Mouse (Mus musculus): Measurements from ENCODE around the gene Sh3d19. TPM values are rescaled to one million over a fixed set of nuclear protein-coding genes. Genes with fewer than 3 reads are reported as not detected.

Sh3d19 gene
- 31.8 and 33.0 TPM in 2 replicates for polyA plus RNA-seq (2015; fragmentation: Nextera tagmentation; extraction: Ambion mirVana)

DNA sequence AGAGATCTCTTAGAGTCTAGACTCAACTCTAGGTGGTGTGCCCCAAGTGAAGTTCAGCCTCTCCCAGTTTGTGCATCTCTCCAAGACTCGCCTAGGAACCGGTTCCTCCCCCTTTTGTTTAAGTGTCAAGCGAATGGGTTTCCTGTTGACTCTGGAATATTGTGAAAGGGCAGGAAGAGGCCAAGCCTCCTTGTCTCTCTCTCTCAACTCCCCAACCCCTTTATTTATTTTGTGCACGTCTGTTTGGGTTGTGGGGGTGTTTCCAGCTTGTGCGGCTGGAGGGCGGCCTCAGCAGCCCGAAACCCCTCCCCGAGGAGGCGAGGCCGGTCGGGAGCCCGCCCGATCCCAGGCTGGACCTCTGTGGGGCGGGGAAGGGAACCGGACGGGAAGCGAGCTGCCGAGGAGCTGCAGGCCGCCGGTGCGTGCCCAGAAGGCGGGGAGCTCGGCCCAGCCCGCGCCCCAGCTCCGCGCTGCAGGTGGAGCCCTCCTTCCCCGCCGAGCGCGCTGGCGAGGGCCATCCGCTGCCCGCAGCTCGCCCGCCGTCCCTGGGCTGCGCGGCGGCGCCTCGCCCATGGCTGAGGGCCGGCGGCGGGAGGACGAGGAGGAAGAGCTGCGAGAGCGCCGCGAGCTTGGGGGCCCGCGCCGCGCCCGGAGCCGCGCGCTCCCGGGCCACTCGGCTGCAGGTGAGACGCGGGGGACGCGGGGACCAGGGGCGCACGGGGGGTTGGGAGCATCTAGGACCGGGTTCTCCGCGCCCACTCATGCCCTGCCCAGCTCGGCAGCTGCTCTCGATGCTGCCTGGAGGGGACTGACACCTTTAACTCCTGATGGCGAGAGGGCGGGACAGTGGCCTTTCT lies at the start of gene Sh3d19:
Sh3d19 (plus strand) TSS at position 368 of the 857 bp plus-strand sequence.
- ATAC-seq (ENCODE audit: borderline replicate concordance, extremely low read depth, low FRiP score, low TSS enrichment), result peak; percentile 97

DNA sequence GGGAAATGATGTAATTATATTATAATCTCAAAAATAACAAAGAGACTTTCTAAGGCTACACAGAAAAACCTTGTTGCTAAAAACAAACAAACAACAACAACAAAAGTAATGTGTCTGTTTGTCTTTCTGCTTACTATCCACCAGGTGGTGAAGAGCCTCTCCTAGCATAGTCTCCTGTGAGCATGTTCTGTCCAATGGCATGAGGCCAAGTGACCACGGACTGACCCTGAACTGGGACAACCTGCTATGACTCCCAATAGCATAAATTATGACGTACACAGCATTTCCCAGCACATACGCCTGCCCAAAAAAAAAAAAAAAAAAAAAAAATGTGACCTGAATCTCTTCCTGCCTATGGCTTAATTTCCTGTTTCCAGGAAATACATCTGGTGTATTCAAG lies 48.6 kb upstream of the Sh3d19 start:
- no peak overlapping the region for H3K27ac ChIP-seq
- no peak overlapping the region for H3K4me3 ChIP-seq
- no peaks in the 10 kb centered on the region for H3K36me3 ChIP-seq
- H3K4me1 ChIP-seq, result no peaks in the 10 kb centered on the region
- no peak for ATAC-seq (ENCODE audit: borderline replicate concordance, extremely low read depth, low FRiP score, low TSS enrichment)
- 64% methylated on average over 3 of the region's 3 CpGs for WGBS
- no peak overlapping the region for H3K9ac ChIP-seq
- H3K27me3 ChIP-seq, result no peaks in the 10 kb centered on the region
- H3K9me3 ChIP-seq, result no peaks in the 10 kb centered on the region
- no peak overlapping the region for H3K4me2 ChIP-seq

More for the DNA sequence above, at the start of gene Sh3d19:
- Histone ChIP-seq H3K27me3 (no peaks in the 10 kb centered on the region), H3K4me3 (peak within 1 kb of the TSS; percentile 85), H3K9ac (peak within 1 kb of the TSS; percentile 86), H3K36me3 (no peaks in the 10 kb centered on the region), H3K9me3 (no peaks in the 10 kb centered on the region), H3K4me1 (peaks cover 43% of the 10 kb centered on the region), H3K27ac (peak within 1 kb of the TSS; percentile 89), H3K4me2 (peak within 1 kb of the TSS; percentile 78)
- WGBS, result under 1% methylated on average over 56 of the region's 73 CpGs

DNA sequence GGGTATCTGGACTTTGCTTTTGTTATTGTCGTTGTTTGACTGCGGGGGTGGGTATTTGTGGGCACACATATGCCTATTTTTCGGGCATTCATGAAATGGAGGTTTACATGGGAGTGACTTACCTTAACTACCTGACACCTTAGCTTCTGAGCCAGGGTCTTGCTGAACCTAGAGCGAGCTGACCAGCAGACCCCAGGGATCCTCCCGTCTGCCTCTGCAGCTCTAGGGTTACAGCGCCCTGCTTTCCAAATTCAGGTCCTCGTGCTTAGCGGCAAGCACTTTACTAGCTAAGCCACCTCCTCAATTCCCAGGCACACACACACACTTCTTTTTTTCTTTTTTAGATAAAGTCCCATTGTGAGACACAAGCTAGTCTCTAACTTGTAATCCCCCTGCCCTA lies 47.6 kb upstream of the Sh3d19 start:
- H3K27ac ChIP-seq, result no peak overlapping the region
- no peak overlapping the region for H3K4me3 ChIP-seq
- H3K36me3 ChIP-seq, result no peaks in the 10 kb centered on the region
- H3K9ac ChIP-seq, result no peak overlapping the region
- WGBS, result 78% methylated on average over 8 of the region's 8 CpGs
- H3K4me2 ChIP-seq, result no peak overlapping the region
- no peaks in the 10 kb centered on the region for H3K9me3 ChIP-seq
- H3K27me3 ChIP-seq, result no peaks in the 10 kb centered on the region
- H3K4me1 ChIP-seq, result no peaks in the 10 kb centered on the region
- ATAC-seq (ENCODE audit: borderline replicate concordance, extremely low read depth, low FRiP score, low TSS enrichment), result no peak

DNA sequence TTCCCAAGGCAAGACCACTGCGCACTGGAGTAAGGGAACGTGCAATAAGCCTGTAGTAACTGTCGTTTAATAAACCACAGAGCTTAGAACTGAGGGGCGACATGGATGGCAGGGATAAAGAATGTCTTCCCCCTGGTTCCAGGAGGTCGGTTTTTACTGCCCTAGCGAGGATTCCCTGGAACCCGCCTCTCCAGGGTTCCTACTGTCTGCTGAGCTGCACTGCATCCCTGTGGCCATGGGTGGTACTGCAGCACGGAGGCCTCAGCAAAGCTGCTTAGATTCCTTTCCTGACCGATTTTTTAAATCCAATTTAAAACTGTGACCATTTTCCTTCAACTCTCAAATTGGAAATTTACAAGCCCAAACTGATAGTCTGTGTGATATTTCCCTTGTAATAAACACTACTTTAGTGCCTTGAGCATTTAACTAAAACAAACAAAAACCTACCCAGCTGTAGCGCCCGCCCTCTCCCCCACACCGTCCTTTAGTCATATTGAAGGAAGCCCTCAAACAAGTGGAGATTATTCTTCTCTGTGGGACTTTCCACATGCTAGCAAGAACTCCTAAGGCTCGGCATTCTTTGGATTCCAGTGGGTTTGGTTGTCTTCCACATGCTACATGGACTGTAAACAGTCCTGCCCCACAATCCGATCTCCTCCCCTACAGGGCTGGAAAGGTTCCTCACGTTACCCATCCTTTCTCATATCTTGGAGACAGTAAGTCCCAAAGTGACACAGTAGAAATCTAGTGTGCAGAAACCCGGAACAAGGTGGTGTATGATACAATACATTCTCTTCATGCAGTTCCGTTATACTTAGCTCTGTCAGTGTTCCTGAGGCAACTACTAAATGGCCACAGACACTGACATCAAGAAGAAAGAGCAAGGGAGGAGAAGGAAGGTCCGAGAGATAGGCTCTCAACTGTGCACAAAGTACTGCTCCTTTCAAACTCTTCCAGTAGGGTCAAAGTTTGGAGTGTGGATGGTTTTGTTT lies 46.7 kb upstream of the Sh3d19 start:
- no peak for ATAC-seq (ENCODE audit: borderline replicate concordance, extremely low read depth, low FRiP score, low TSS enrichment)
- 38% methylated on average over 18 of the region's 18 CpGs for WGBS
- no peak overlapping the region for H3K9ac ChIP-seq
- H3K36me3 ChIP-seq, result no peaks in the 10 kb centered on the region
- H3K9me3 ChIP-seq, result no peaks in the 10 kb centered on the region
- peak overlapping the region; percentile 18; the same call in 1 of the 2 replicates for H3K4me2 ChIP-seq
- H3K4me3 ChIP-seq, result no peak overlapping the region
- no peak overlapping the region for H3K27ac ChIP-seq
- no peaks in the 10 kb centered on the region for H3K4me1 ChIP-seq
- H3K27me3 ChIP-seq, result no peaks in the 10 kb centered on the region

DNA sequence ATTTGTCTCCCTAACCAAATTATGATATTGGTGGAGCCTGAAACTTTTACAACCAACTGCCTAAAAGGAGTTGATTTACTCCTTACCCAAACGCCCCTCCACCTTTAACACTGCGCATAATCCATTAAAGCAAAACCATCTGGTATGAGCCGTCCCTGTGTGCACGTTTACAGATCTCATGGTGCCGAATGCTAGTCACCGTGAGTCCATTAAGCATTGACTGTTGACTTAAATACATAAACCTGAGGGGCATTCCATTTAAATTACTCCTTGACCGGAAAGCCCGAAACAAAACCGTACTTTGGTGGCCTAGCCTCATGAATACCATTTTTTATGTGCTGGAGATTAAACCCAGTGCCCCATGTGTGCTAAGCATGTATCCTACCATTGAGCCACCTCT lies 43.6 kb upstream of the Sh3d19 start:
- H3K36me3 ChIP-seq, result no peaks in the 10 kb centered on the region
- no peaks in the 10 kb centered on the region for H3K9me3 ChIP-seq
- no peak overlapping the region for H3K4me2 ChIP-seq
- ATAC-seq (ENCODE audit: borderline replicate concordance, extremely low read depth, low FRiP score, low TSS enrichment), result no peak
- WGBS, result 73% methylated on average over 9 of the region's 9 CpGs
- no peak overlapping the region for H3K4me3 ChIP-seq
- H3K27me3 ChIP-seq, result no peaks in the 10 kb centered on the region
- no peaks in the 10 kb centered on the region for H3K4me1 ChIP-seq
- H3K27ac ChIP-seq, result no peak overlapping the region
- H3K9ac ChIP-seq, result no peak overlapping the region

DNA sequence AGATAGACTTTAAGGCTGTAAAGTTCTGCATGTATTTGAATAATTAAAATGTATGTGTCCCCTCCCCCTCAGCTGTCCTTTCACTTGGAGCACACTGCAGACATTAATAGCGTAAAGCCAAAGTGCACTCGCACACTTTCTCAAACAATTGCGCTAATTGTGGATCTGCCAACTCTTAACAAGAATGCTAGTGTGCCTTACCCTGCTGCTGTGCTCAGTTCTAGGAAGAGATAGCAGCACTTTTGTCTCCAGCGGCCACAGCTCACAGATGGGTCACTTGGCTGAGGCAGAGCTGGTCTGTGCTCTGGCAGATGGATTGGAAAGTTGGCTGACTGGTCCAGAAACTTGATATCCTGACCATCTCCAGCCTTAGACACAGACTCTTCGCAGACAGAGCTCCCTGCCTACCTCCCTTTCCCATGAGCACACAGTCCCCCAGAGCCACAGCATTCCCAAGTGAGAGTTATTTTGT lies 42.7 kb upstream of the Sh3d19 start:
- Histone ChIP-seq H3K4me2 (no peak overlapping the region), H3K27ac (no peak overlapping the region), H3K36me3 (no peaks in the 10 kb centered on the region), H3K4me1 (no peaks in the 10 kb centered on the region), H3K4me3 (no peak overlapping the region), H3K9ac (no peak overlapping the region), H3K27me3 (no peaks in the 10 kb centered on the region), H3K9me3 (no peaks in the 10 kb centered on the region)
- ATAC-seq (ENCODE audit: borderline replicate concordance, extremely low read depth, low FRiP score, low TSS enrichment), result no peak
- 76% methylated on average over 5 of the region's 5 CpGs for WGBS

DNA sequence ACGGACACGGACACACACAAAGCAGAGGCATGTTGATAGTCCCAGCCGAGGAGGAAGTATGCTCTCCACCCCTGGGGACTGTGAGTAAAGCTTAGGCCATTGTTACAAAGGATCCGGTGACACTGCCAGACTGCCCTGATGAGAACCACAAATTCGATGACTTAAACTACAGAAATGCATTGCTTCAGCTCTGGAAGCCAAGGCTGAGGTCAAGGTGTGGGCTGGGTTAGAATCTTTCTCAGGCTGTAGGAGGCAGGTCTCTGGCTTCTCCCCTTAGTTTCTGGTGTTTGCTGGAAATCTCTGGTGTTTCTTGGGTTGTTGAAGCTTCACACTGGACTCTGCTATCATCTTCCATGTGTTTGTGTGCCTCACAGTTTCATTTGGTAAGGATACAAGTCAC lies 41.2 kb upstream of the Sh3d19 start:
- H3K9ac ChIP-seq, result no peak overlapping the region
- H3K4me1 ChIP-seq, result no peaks in the 10 kb centered on the region
- H3K4me2 ChIP-seq, result no peak overlapping the region
- H3K36me3 ChIP-seq, result no peaks in the 10 kb centered on the region
- 74% methylated on average over 5 of the region's 5 CpGs for WGBS
- ATAC-seq (ENCODE audit: borderline replicate concordance, extremely low read depth, low FRiP score, low TSS enrichment), result no peak
- no peak overlapping the region for H3K4me3 ChIP-seq
- no peaks in the 10 kb centered on the region for H3K9me3 ChIP-seq
- no peaks in the 10 kb centered on the region for H3K27me3 ChIP-seq
- no peak overlapping the region for H3K27ac ChIP-seq

DNA sequence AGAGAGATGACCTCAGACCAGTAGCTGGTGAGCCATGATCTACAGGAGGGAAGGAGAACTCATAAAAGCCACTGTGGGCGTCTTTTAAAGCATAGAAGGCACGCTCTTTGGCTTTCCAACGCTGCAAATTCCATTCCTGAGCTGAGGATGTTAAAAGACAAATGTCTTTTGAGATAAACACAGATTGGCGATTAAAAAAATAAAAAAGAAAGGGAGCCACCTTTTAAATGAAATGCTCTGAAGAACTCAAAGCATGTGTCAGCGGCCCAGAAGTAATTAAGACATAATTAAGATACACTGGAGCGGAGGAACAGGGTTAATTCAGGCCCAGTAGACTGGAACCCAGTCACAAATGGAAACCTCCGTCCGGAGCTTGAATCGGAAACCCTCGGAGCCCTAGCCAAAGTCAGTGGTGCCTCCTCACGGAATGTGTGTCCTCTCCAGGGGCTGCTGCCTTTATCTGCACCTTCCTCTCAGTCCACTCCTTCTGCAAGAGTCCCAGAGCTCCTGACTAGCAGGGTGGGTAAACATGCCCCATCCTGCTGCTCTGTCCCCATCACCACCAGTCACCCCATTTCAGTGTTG lies 40.1 kb upstream of the Sh3d19 start:
- 77% methylated on average over 11 of the region's 11 CpGs for WGBS
- H3K27ac ChIP-seq, result no peak overlapping the region
- no peaks in the 10 kb centered on the region for H3K9me3 ChIP-seq
- H3K36me3 ChIP-seq, result no peaks in the 10 kb centered on the region
- no peak overlapping the region for H3K4me2 ChIP-seq
- no peaks in the 10 kb centered on the region for H3K27me3 ChIP-seq
- no peak overlapping the region for H3K9ac ChIP-seq
- H3K4me3 ChIP-seq, result no peak overlapping the region
- ATAC-seq (ENCODE audit: borderline replicate concordance, extremely low read depth, low FRiP score, low TSS enrichment), result no peak
- no peaks in the 10 kb centered on the region for H3K4me1 ChIP-seq

DNA sequence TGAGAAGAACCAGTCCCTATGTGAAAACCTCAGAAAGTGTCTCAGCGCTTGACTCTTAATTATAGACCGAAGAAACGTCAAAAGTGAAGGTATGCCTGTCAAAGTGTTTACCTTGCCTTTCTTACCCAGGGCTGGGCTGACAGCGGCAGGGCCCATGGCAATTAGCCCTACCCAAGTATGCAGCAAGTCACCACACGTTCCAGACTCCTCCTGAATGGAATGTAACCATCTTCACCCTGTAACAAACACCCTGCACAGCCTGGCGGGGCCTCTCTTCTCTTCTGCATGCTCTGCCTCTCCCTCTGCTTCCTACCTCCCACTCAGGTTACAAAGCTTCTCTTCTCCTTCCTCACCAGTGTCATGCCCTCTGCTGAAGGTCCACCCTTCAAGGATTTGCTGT lies 39.0 kb upstream of the Sh3d19 start:
- Histone ChIP-seq H3K27ac (no peak overlapping the region), H3K4me1 (no peaks in the 10 kb centered on the region), H3K4me2 (no peak overlapping the region), H3K9me3 (no peaks in the 10 kb centered on the region), H3K36me3 (no peaks in the 10 kb centered on the region), H3K4me3 (no peak overlapping the region), H3K9ac (no peak overlapping the region), H3K27me3 (no peaks in the 10 kb centered on the region)
- no peak for ATAC-seq (ENCODE audit: borderline replicate concordance, extremely low read depth, low FRiP score, low TSS enrichment)
- WGBS, result 64% methylated on average over 6 of the region's 6 CpGs

DNA sequence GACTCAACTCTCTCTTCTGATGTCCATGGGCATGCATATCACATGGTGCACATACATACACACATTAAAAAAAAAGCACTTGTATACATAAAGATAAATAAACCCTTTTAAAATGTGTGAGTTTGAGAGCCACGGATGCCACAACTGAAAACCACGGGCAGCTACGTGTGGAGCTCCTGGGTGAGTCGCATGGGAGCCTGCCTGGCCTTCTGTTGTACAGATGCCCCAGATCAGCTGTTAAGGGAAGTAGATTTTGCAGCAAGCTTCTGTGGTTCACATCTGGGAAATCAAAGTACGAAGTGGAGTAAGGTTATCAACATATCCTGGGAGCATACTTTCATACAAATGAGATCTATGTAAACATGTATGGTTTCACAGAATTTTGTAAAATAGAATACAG lies 37.3 kb upstream of the Sh3d19 start:
- WGBS, result 73% methylated on average over 5 of the region's 5 CpGs
- Histone ChIP-seq H3K9ac (no peak overlapping the region), H3K36me3 (no peaks in the 10 kb centered on the region), H3K27me3 (no peaks in the 10 kb centered on the region), H3K9me3 (no peaks in the 10 kb centered on the region), H3K27ac (no peak overlapping the region), H3K4me2 (no peak overlapping the region), H3K4me3 (no peak overlapping the region), H3K4me1 (no peaks in the 10 kb centered on the region)
- ATAC-seq (ENCODE audit: borderline replicate concordance, extremely low read depth, low FRiP score, low TSS enrichment), result no peak

DNA sequence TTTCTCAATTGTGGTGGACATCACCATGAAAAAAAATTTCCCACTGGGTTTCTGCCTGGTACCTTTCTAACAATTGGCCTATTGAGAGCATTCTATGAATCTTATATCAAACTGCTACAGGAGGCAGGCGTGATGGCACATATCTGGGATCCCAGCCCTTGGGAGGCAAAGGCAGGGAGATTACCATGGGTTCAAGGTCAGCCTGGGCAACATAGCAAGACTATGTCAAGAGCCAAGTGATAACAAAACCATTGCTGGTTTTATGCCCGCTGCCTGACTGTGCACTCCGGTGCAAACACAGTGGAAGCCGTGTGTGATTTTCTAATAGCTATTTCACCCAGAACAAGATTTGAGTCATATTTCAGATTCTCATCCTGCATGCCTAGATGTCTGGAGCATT lies 20.0 kb upstream of the Sh3d19 start:
- H3K27me3 ChIP-seq, result no peaks in the 10 kb centered on the region
- no peak overlapping the region for H3K27ac ChIP-seq
- no peak for ATAC-seq (ENCODE audit: borderline replicate concordance, extremely low read depth, low FRiP score, low TSS enrichment)
- 75% methylated on average over 4 of the region's 4 CpGs for WGBS
- no peaks in the 10 kb centered on the region for H3K4me1 ChIP-seq
- no peaks in the 10 kb centered on the region for H3K9me3 ChIP-seq
- no peak overlapping the region for H3K9ac ChIP-seq
- H3K4me2 ChIP-seq, result no peak overlapping the region
- H3K4me3 ChIP-seq, result no peak overlapping the region
- H3K36me3 ChIP-seq, result no peaks in the 10 kb centered on the region
